Mouse (Mus musculus) right cerebral cortex, adult 18-20 months (tissue): ENCODE measurements around the gene Mfsd2a.

Source experiments
- DNase-seq: peaks from one replicate; pipeline ENCODE4 v3.0.0; 2022; ENCODE audit warnings: mixed read lengths

Mfsd2a gene

GRCm38 (mm10) chr4:122933051-122933591 is 27.9 kb downstream of the Mfsd2a start:
- no peak for DNase-seq

GRCm38 (mm10) chr4:122932239-122932978 is 28.6 kb downstream of the Mfsd2a start:
- no peak for DNase-seq

GRCm38 (mm10) chr4:122930939-122931590 is 29.9 kb downstream of the Mfsd2a start:
- no peak for DNase-seq

- DNase-seq, result no peak
Measured at GRCm38 (mm10) chr4:122923392-122924344, 37.3 kb downstream of the Mfsd2a start.

GRCm38 (mm10) chr4:122922841-122923240 is 38.1 kb downstream of the Mfsd2a start:
- DNase-seq, result no peak

- DNase-seq, result no peak
Measured at GRCm38 (mm10) chr4:122915985-122916384, 45.0 kb downstream of the Mfsd2a start.

GRCm38 (mm10) chr4:122914186-122914585 is 46.8 kb downstream of the Mfsd2a start:
- no peak for DNase-seq

- no peak for DNase-seq
Measured at GRCm38 (mm10) chr4:122912613-122913012, 48.4 kb downstream of the Mfsd2a start.

- DNase-seq, result no peak
Measured at GRCm38 (mm10) chr4:122910577-122910976, 50.4 kb downstream of the Mfsd2a start.

GRCm38 (mm10) chr4:122909572-122910189 is 51.3 kb downstream of the Mfsd2a start:
- DNase-seq, result peak; percentile 60

GRCm38 (mm10) chr4:122905359-122905758 is 55.6 kb downstream of the Mfsd2a start:
- no peak for DNase-seq

GRCm38 (mm10) chr4:122903709-122904108 is 57.3 kb downstream of the Mfsd2a start:
- no peak for DNase-seq

- no peak for DNase-seq
Measured at GRCm38 (mm10) chr4:122902156-122902555, 58.8 kb downstream of the Mfsd2a start.

- DNase-seq, result peak; percentile 74
Measured at GRCm38 (mm10) chr4:122898313-122898712, 62.7 kb downstream of the Mfsd2a start.

- DNase-seq, result no peak
Measured at GRCm38 (mm10) chr4:122897750-122898149, 63.2 kb downstream of the Mfsd2a start.
